Mouse (Mus musculus): ENCODE measurements at regions not wholly inside any gene's neighbourhood (a gene's known extent, or its start where the extent isn't known, plus 50 kb on each side); places are given as distances from the start of the nearest gene placed in this dataset.
A peak's percentile ranks its signal among the peaks of the same experiment; 100 is the strongest.
"Not testable (repeated sequence)": the region's sequence is repeated elsewhere in the genome, so short reads cannot be mapped to it uniquely, and the experiment has no call there.

DNA sequence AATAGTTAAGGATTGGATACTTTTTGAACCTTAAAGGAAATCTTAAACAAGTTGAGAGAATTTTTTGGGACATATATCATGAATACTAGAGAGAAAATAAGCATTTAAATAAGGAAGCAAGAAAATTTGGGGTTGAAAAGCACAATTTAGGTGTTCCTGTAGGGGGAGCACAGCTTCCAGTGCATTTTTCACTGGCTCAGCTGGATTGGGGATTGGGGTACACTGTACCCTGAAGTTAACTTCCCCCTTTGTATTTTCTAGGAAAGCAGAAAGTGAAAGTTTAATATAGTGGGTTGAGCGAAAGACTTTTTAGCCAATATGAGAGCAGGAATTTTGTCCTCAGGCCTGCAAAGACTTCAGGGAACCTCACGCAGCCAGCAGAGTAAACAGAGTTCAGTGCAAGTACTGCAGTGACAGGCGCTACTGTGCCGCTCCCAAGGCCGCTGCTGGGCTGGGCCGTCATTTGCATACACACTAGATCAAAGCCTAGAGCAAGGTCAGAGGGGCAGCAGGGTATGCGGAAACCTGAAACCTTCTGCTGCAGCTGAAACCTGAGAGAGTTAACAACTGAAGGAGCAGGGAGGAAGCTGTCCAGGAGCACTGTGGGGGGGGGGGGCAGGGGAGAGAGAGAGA is 1111.4 kb downstream of the H2al1n start:
- no peaks in the 10 kb centered on the region for H3K79me2 ChIP-seq (replicated peaks; ENCODE audit: control insufficient read depth, insufficient read depth, low read length)
- H3K9ac ChIP-seq (ENCODE audit: low read depth, low read length) = no peak overlapping the region
- no peak for DNase-seq
- no peak overlapping the region for H3K27ac ChIP-seq
- H3K36me3 ChIP-seq (ENCODE audit: control insufficient read depth, insufficient read depth, low read length) = no peaks in the 10 kb centered on the region
- 8% methylated on average over 7 of the region's 7 CpGs for WGBS
- no peaks in the 10 kb centered on the region for H3K4me1 ChIP-seq (ENCODE audit: control insufficient read depth, insufficient read depth, low read length)
- intact Hi-C loops (cut with DNase I) = no loop called here
- TF ChIP-seq CTCF (IDR thresholded peaks at IDR 0.05) = peak; percentile 27
- no peak for TF ChIP-seq POLR2A (IDR thresholded peaks at IDR 0.05; ENCODE audit: insufficient read depth, low read depth, low read length)
- H3K4me3 ChIP-seq = no peak overlapping the region
- no peaks in the 10 kb centered on the region for H3K27me3 ChIP-seq (ENCODE audit: control insufficient read depth, insufficient read depth, low read length)

DNA sequence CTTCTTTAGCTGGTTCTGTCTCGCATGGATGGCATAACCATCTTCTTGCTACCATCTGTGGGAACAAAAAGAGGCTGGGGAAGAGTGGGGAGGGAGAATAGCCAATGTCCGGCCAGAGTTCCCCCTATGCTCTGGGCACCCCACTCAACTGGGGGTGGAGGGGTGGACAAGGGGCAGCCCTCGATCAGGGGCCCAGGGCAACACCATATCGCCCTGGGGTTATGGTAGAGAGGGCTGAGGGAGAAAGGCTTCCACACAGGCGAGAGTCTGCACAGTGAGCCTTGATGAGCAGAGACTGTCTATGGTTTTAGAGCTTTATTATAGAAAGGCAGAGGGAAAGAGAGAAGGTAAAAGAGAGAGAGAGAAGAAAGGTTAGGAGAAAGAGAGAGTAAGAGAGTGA is 1112.0 kb downstream of the H2al1n start:
- Histone ChIP-seq H3K27ac (no peak overlapping the region), H3K9ac (ENCODE audit: low read depth, low read length) (no peak overlapping the region), H3K4me3 (no peak overlapping the region), H3K4me1 (ENCODE audit: control insufficient read depth, insufficient read depth, low read length) (no peaks in the 10 kb centered on the region), H3K27me3 (ENCODE audit: control insufficient read depth, insufficient read depth, low read length) (no peaks in the 10 kb centered on the region), H3K79me2 (replicated peaks; ENCODE audit: control insufficient read depth, insufficient read depth, low read length) (no peaks in the 10 kb centered on the region), H3K36me3 (ENCODE audit: control insufficient read depth, insufficient read depth, low read length) (no peaks in the 10 kb centered on the region)
- intact Hi-C loops (cut with DNase I) = no loop called here
- no peak for DNase-seq
- TF ChIP-seq EP300 (IDR thresholded peaks at IDR 0.05; ENCODE audit: insufficient read depth, low read depth, low read length) (no peak), CTCF (IDR thresholded peaks at IDR 0.05) (no peak), POLR2A (IDR thresholded peaks at IDR 0.05; ENCODE audit: insufficient read depth, low read depth, low read length) (no peak)
- WGBS = 53% methylated on average over 5 of the region's 5 CpGs

DNA sequence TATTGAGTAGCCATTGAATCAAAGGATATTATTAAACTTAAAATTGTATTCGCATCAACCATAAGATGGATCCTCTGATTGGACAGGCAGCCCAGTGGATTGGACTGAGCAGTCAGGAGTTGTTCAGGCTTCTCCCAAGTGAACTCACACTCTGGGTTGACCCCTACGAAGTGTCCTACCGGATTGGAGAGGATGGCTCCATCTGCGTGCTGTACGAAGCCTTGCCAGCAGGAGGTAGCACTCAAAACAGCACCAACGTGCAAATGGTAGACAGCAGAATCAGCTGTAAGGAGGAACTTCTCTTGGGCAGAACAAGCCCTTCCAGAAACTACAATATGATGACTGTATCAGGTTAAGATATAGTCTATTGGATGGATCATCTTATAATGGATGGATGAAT is 1154.2 kb downstream of the H2al1n start:
- DNase-seq; H3K9ac ChIP-seq (ENCODE audit: low read depth, low read length): not testable (repeated sequence)

More for the DNA sequence above, 1154.2 kb downstream of the H2al1n start:
- H3K4me1 ChIP-seq (ENCODE audit: control insufficient read depth, insufficient read depth, low read length); H3K79me2 ChIP-seq (replicated peaks; ENCODE audit: control insufficient read depth, insufficient read depth, low read length); H3K4me3 ChIP-seq; H3K27me3 ChIP-seq (ENCODE audit: control insufficient read depth, insufficient read depth, low read length); intact Hi-C loops (cut with DNase I); H3K27ac ChIP-seq; H3K36me3 ChIP-seq (ENCODE audit: control insufficient read depth, insufficient read depth, low read length): not testable (repeated sequence)
- 81% methylated on average over 6 of the region's 6 CpGs for whole genome bisulfite sequencing
